Mouse (Mus musculus) brain, adult 2 months (tissue): Measurements from ENCODE around the gene Mapk1ip1l.
A peak's percentile ranks its signal among the peaks of the same experiment; 100 is the strongest.

Source experiments
- DNase-seq: peaks from one replicate; pipeline ENCODE4 v3.0.0; 2011; ENCODE audit warnings: low read depth, low spot score

The Mapk1ip1l gene

DNA sequence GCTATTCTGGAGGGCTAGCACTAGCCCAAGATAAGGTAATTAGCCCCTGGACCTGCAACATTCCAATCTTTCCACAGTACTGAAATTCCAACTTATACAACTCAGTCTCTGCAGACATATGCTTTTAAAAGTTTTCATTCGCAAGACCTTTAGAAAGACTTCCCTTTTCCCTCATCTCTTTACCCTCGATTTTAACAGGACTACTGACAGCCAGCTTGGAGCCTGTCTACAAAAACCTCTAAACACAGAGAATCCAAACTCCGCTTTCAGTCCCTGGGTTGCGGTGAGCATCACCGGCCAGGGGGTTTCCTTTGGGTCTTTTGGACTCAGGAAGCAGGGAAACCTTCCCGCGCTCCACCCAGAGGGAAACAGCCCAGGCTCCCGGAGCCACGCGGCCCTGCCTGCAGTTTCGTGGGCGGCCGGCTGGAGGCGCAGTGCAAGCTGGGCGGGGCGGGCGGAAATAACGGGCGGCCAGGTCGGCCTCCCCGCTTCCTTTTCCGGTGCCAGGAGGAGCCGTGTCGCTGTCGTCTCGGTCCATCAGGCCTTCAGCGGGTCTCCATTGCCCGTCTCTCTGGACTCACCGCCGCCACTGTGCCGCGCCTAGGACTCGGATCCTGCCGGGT lies at the start of gene Mapk1ip1l:
Gene Mapk1ip1l, plus strand, starts transcription at position 482 of the 623 bp plus-strand sequence.
- peak; percentile 90 for DNase-seq

DNA sequence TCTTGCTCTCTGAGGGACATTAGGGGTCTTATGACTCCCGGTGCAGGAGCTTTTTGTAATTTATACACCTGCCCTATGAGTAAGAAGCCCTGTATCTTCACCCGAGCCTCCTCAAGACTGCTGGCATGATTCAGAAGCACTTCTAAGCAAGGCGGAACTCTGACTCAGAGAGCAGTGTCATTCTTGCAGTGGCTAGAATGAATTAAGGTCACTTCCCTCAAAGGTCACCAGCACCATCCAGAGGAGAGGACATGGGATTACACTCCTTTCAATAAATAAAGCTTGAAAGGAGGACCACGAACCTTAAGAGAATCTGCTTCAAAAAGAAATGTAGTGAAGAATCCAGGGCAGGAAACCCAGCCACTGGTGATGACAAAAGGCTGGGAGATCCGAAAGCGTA lies 48.2 kb upstream of the Mapk1ip1l start:
- DNase-seq = peak; percentile 63

DNA sequence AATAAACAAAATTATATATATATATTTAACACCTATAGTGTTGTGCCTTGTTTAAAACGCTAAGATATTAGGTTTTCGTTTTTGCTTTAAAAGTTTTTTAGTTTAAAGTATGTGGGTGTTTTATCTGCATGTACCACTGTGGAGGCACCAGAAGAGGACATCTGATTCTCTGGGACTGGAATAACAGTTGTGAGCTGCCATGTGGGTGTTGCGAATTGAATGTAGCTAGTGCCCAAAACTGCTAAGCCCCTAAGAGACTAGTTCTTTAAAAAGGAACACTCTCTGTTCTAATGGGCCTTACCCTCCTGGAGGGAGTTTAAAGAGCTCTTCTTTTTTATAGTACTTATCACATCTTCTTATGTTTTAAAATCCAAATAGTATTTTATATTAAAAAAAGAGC lies 33.2 kb upstream of the Mapk1ip1l start:
- peak; percentile 70 for DNase-seq

DNA sequence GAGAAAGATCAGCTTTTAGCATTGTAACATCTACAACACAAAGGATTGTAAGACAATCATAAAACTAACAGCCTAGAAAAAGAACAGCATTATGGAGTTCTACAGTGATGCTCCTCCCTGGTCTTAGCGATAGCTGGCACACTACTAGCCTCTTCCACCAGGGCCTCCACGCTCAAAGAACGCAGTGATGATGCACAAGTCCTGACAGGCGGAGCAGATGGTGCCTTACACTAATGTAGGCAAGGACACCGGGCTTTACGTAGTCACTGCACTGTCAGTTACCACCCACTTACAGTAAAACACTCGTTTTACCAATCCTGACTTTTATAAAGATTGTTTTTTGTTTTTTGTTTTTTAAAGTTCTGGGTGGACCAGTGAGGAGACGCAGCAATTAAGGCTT lies 32.2 kb upstream of the Mapk1ip1l start:
- peak; percentile 35 for DNase-seq

DNA sequence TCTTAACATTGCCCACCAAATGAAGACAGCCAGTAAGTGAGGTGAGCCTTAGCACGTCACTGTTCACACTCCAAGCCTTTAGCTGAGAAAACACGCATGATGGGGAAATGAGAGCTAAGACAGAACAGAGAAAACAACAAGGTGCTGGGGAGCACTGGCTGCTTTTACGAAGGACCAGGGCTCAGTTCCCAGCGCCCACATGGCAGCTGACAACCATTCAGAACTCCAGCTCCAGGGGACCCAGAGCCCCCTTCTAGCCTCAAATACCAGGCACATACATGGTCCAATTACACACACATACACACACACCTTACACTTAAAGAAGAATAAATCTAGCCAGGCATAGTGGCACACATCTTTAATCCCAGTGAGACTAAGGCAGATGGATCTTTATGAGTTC lies 29.0 kb upstream of the Mapk1ip1l start:
- DNase-seq = no peak

DNA sequence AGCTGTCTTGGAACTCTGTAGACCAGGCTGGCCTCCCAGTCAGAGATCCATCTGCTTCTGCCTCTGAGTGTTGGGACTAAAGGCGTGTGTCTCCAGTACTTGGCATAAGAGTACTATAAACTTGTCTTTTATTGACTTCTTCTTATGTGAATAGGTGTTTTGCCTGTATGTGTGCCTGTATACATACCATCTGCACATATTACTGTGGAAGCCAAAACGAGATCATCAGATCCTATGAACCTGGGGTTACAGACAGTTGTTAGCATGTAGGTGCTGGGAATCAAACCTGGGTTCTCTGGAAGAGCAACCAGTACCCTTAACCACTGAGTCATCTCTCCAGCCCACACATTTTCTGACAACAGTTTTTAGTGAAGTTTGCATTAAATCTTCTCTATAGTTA lies 28.4 kb upstream of the Mapk1ip1l start:
- DNase-seq = no peak

DNA sequence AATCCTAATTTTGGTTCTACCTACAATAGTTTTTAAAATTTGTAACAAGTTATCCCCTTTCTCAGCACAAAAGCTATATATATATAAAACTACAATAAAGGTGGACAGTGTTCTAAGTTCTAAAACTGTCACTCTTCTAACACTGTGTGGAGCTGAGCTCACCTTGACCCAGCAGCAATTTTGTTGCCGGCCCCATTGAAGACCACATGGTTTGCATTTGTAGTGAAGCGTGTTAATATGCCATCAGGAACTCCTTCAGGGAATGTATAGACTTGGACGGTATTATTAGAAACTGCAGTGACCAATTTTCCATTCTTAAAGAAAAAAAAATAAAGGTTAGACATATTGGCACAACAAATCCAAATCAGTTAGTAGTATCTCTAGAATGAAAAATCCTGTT lies 24.3 kb upstream of the Mapk1ip1l start:
- no peak for DNase-seq

DNA sequence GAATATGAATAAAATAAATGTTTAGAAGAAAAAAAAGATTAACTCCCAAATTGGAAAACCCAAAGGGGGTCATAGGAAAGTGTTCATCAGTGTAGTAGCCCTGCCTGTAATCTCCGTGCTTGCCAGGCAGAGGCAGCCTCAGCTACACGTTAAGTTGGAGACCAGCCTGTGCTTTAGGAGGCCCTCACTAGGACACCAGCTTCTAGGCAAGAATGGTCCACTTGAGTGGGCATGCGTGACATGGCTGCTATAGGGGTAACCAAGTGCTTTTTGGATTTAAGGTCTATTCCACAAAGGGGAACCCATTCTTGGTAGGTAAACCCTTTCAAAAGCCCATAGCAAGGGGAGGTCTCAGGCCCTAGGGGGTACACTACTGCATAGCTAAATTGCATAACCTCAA lies 22.6 kb upstream of the Mapk1ip1l start:
- peak; percentile 10 for DNase-seq

DNA sequence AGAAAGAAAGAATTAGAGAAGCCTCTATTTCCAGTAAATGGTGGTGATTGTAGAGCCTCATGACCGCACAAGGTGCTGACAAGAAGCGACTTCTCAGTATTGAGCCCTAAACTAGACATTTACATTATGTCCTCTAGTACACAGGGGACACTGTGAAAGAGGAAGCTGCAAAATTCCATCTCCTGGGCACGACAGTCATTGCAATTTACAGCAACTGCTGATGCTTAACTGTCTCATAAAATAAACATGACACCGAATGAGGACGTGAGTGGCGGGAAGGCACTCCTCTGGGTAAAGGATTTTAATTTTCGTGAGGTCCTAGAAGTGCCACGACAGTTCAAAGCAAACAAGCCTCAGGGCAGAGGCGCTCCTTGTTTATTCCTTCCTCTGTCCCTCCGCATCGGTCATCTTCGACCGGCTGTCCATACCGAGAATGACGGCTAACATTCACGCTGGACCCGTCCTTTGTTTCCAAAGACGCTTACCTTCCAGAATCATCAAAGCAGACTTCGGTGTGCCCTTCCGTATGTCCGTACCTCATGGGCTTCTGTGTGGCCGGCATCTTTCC lies 21.9 kb upstream of the Mapk1ip1l start:
- peak; percentile 7 for DNase-seq

DNA sequence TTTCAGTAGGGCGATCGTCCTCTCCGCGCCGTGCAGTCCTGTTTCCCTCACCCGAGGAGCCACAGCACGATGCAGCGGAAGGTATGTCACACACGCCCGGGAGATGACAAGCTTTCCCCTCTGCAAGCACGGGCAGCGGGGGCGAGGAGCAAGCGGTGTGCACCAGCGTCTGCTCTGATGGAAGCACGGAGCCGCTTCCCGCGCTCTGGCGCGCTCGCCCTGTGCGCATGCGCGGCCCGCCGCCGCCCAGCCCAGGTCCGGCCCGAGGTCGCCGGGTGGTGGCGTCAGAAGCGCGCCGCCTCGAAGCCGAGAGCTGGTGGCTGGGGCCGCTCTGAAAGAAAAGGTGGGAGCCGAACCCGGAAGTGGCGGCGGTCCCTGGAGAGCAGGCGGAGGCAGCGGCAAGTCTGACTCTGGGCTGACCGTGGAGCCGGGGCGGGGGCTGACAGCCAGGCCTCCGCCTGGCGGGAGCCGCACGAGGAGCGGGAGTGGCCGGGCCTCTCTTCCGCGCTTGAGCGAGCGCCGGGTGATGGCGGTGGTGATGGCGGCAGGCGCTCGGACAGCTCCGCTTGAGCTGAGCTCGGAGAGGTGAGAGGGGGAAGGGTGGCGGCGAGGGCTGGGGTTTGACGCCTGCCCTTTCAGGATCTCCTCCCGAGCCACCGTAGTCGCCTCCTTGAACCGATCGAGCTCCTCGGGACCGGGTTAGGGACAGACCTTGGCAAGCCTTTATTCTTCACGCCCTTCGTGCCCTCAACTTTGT lies 21.3 kb upstream of the Mapk1ip1l start, which contains the start of the genes Wdhd1 and Socs4:
Gene Wdhd1, minus strand, starts transcription at position 221 of the 757 bp plus-strand sequence.
Gene Socs4, plus strand, starts transcription at position 295 of the 757 bp plus-strand sequence.
- peak; percentile 97 for DNase-seq

DNA sequence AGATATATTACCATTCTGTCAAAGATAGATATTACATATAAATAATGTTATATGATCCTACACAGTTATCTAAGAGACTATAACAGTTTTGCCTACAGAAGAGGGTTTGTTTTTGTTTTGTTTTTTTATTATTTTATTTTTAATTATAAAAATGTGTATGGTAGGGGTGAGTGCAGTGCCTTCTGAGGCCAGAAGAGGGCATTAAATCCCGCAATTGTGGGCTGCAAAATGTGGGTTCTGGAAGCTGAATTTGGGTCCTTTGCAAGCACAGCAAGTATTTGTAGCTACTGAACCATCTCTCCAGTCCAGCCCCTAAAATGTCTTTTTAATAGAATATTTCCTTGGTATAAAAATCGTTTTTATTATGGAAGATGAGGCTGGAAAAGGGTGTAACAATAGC lies 19.0 kb upstream of the Mapk1ip1l start:
- no peak for DNase-seq

DNA sequence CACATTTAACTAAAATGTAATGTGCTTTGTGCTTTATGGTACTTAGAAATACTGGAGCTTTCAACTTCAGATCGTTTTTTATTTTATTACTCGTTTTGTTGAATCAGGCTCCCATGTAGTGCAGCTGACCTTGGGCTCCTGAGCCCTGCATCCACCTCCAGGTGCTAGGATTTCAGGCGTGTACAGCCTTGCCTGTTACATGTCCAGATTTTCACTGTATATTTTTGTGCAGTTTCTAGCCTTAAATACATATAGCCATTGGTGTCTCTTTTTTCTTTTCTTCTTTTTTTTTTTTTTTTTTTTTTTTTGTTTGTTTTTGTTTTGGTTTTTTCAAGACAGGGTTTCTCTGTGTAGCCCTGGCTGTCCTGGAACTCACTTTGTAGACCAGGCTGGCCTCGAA lies 16.5 kb upstream of the Mapk1ip1l start:
- no peak for DNase-seq

DNA sequence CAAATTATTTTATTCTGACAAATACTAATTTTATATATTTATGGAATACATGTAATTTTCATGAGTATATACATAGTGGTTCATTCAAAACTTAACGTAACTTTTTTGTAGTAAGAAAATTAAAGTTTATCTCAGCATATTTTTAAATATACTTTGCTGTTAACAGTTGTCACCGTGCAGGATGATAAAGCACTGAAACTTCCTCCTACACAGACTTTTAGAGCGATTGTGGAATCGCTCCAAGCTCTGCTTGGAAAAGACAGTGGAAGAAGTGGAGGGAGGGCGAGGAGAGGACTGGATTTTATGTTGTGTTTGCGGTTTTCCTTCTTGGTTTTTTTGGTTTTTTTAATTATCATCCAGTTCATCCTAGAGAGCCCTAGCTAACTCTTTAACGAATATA lies 14.5 kb upstream of the Mapk1ip1l start:
- DNase-seq = peak; percentile 56

DNA sequence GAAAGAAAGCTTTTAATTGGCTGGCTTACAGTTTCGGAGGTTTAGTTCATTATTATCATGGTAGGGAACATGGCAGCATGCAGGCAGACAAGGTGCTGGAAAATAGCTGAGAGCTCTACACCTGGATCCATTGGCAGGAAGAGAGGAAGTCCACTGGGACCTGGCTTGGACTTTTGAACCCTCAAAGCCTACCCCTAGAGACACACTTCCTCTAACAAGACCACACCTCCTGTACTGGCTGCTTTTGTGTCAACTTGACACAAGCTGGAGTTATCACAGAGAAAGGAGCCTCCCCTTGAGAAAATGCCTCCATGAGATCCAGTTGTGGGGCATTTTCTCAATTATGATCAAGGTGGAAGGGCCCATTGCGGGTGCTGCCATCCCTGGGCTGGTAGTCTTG lies 12.8 kb upstream of the Mapk1ip1l start:
- no peak for DNase-seq

DNA sequence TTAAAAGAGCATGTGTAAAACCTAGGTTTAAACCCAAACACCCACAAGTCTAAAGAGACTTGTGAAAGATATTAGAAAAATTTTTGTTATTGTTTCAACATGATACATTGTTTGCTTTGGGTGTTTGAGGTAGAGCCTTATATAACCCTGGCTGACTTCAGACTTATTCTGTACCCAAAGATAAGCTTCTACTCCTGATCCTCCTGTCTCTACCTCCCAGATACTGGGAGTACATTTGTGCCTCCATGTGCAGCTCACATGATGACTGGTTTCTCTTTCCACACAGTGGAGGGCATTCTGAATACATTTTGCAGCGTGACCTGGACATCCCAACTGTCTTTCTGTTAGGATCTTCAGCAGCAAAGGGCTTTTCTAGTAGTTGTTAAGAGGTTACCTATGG lies 11.9 kb upstream of the Mapk1ip1l start:
- no peak for DNase-seq

DNA sequence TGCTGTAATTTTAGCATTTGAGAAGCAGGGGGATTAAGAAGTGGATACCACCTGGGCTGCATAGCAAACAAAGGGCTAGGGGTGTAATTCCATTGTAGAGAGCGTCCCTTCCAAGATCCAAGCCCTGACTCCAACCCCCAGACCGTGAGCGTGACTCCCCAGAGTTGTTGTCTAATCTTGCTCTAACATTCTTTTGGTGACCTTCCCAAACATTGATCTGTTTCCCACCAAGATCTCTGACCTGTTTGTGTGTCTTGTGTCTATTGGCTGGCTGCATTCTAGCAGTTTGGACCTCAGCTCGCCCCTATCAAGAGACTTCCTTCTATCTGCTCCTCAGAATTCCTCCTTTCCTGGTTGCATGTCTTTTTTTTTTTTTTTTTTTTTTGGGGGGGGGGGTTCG lies 11.0 kb upstream of the Mapk1ip1l start:
- DNase-seq = no peak

DNA sequence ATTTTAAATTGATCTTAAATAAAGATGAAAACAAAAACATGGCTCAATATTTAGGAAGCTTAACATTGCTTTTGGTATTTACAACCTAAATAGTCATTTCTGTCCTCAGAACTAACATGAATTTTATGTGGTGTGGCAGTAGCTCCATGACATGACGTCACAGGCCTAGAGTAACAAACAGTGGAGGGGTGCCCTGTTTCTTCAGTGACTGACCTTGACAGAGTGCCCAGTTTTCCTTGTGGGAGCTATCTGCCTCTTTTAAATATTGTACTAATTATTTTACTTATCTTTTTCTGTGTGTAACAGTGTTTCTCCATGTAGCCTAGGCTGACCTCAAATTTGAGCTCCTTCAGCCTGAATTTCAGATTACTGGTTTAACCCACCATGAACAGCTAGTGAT lies 6.3 kb upstream of the Mapk1ip1l start:
- no peak for DNase-seq

DNA sequence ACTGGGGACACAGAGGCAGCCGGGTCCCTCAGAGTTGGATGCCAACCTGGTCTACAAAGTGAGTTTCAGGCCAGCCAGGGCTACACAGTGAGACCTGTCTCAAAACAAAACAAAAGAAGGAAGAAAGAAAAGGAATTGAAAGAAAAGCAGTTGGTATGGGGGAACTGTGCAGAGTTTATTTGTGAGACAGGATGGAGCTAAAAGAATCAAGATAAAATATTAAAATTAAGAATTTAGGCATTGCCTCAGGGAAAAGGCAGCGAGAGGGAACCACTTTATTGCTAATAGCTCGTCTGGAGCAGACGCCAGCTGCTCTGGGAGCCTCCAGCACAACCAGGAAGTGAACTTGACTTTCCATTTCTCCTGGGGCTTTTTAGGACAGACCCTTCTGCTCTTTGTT lies 3.9 kb upstream of the Mapk1ip1l start:
- DNase-seq = no peak

DNA sequence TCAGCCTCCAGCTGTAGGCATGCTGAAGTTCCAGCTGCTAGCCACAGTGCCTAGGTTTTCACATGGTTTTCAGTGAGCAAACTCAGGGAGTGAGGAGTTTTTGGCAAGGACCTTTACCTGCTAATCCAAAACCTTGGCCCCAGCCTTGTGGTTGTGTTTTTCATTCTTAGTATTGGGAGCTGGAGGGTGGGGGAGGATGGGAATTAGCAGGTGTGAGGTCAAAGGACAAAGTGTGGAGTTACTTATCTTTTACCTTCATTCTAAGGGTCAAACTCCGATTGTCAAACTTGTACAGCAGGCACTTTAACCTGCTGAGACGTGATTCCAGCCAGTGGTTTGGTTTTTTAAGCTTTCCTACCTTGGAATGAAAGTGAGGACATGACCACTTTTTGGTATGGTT lies 1.8 kb upstream of the Mapk1ip1l start:
- DNase-seq = no peak

DNA sequence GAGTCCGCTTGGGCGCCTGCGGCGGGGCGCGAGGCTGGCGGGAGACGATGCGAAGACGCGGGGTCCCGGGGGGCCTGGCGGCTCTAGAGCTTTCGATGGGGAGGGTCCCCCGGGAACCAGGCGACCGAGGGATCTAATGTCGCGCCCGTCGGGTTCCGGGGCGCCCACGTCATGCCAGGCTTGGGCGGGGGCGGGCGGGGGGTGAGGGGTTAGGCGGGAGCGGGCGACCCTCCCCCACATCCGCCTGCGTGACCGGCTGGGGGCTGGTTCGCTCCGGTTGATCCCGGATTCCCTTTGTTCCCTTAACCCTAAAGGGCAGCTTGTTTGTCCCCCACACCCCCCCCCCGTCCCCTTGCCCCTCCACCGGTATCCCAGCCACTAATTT lies 334 bp downstream of the Mapk1ip1l start:
- DNase-seq = no peak

DNA sequence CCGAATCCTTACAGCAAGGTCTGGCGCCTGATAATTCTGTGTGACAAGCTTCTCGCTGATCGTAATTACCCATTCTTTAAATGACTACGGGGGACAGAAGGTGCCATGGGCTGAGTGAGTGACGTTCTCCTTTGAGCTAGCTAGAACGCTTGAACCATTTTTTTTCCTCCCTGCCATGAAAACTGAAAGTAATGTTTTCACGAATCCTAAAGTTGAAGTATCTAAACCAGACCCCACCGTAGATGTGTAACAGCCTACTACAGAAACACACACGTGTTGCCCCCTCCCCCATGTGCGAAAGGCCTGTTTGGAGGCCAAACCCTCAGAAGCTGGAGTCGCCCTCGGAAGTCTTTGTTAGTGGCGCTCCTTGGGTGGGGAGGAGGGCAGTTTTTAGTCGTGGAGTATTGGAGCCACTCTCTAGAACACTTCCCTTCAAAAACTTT lies 774 bp downstream of the Mapk1ip1l start:
- peak; percentile 19 for DNase-seq

DNA sequence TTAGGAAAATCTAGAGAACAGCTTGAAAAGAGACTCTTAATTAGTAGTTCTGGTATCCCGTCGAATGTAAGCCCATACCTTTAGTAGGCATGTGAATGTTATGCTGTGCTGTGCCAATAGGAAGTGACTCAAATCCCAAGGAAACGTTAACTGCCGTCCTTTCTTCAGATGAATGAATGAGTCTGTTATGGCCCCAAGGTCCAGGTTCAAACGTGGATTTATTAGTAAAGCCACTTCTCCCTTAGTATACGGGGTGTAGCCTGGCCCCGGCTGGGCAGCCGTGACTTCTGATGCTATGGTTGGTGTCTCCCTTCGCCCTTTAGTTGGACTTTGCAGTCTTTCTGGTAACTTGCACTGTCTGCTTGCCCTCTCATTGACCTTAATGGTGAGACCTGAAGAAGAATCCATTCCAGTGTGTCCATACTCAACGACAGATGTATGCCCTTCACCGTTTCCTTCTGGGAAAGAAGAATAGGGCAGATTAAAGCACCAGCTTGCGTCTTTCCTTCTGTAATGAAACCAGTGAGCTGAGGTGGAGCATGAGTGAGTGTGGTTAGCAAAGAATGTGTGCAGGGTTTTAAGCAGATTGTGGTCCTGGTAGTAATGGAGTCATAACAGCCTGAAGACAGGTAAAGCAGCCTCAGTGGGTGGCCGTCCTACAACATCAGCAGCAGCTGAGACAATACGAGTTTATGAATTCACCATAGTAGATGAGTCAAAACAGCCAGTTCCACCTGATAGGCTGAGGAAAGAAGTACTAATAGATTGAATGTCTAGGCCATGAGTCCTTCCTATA lies 5.0 kb downstream of the Mapk1ip1l start:
- DNase-seq = no peak
